Mouse (Mus musculus) ES-Bruce4 (cell line): ENCODE measurements at regions not wholly inside any gene's neighbourhood (a gene's known extent, or its start where the extent isn't known, plus 50 kb on each side); places are given as distances from the start of the nearest gene placed in this dataset.

Experiments
- H3K27ac ChIP-seq: 2 replicates; pipeline ENCODE4 v1.5.1; 2012; ENCODE audit warnings: low read length, inconsistent platforms; ENCODE audit not compliant: insufficient read depth
- H3K27me3 ChIP-seq: 2 replicates; pipeline ENCODE4 v1.6.1; 2012; ENCODE audit warnings: mild to moderate bottlenecking, low read length, inconsistent platforms; ENCODE audit not compliant: control insufficient read depth, poor library complexity, insufficient read depth, severe bottlenecking
- H3K36me3 ChIP-seq: 2 replicates; pipeline ENCODE4 v1.6.1; 2012; ENCODE audit warnings: inconsistent platforms, mild to moderate bottlenecking, low read length, moderate library complexity; ENCODE audit not compliant: control insufficient read depth, poor library complexity, insufficient read depth, severe bottlenecking
- H3K4me1 ChIP-seq: one replicate; pipeline ENCODE4 v1.8.1; 2011; ENCODE audit warnings: low read length; ENCODE audit not compliant: control insufficient read depth, insufficient read depth
- H3K4me3 ChIP-seq: 2 replicates; pipeline ENCODE4 v1.5.1; 2011; ENCODE audit warnings: low read depth, mild to moderate bottlenecking, low read length
- H3K9ac ChIP-seq: 2 replicates; pipeline ENCODE4 v1.6.1; 2012; ENCODE audit warnings: low read depth, mild to moderate bottlenecking, inconsistent platforms; ENCODE audit not compliant: poor library complexity, severe bottlenecking
- H3K9me3 ChIP-seq: replicated peaks from 2 replicates; pipeline ENCODE4 v1.6.1; 2012; ENCODE audit warnings: mild to moderate bottlenecking, low read length, inconsistent platforms; ENCODE audit not compliant: control insufficient read depth, poor library complexity, insufficient read depth, severe bottlenecking
- CTCF ChIP-seq: IDR thresholded peaks from one replicate; pipeline ENCODE4 v1.8.1; 2011; ENCODE audit warnings: low read depth, low read length
- EP300 ChIP-seq: IDR thresholded peaks from 2 replicates; pipeline ENCODE4 v1.6.1; 2011; ENCODE audit warnings: low read depth, low read length; ENCODE audit not compliant: insufficient read depth
- POLR2A ChIP-seq: IDR thresholded peaks from one replicate; pipeline ENCODE4 v1.8.1; 2011; ENCODE audit warnings: low read length; ENCODE audit not compliant: insufficient read depth

DNA sequence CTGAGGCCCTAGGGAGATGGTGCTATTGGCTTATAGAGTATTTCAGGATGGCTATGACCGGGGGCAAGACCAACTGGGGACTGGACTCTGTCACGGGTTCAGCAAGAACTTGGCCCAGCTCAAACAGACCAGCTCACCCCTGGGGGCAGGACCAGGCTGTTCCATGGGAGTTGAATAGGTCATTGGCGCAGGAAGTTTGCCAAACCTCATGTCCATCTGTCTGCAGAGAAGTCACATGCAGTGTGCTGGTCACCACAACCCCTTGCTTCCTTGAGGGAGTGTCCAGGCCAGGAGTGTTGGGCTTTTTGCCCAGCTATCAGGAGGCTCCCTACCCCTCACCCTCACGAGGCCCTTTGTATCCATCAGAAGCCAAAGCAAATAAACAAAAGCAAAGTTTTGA lies 226.5 kb downstream of the Sox9 start:
- no peaks in the 10 kb centered on the region for H3K36me3 ChIP-seq
- TF ChIP-seq CTCF (no peak), POLR2A (no peak), EP300 (no peak)
- no peak overlapping the region for H3K27ac ChIP-seq
- no peak overlapping the region for H3K4me3 ChIP-seq
- H3K9ac ChIP-seq: no peak overlapping the region
- H3K27me3 ChIP-seq: no peaks in the 10 kb centered on the region
- no peaks in the 10 kb centered on the region for H3K4me1 ChIP-seq
- no peaks in the 10 kb centered on the region for H3K9me3 ChIP-seq

DNA sequence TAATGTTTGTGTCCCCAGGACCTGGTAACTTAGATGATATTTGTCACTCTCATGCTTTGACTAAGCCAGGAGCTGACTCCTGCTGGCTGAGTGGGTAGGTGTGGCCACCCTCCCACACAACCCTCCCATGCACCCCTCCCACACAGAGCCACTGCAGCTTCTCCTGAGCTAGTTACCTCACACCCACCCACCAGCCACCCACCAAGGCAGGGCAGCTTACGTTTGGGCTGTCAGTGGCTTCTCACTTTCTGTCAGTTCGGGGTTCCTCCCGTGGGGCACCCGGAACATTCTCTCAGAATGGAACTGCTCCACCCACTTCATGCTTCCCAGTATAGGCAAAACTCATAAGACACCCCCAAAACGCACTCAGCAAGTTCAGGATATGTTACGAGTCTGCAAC lies 227.4 kb downstream of the Sox9 start:
- Histone ChIP-seq H3K9ac (no peak overlapping the region), H3K27me3 (no peaks in the 10 kb centered on the region), H3K36me3 (no peaks in the 10 kb centered on the region), H3K4me3 (no peak overlapping the region), H3K4me1 (no peaks in the 10 kb centered on the region), H3K9me3 (no peaks in the 10 kb centered on the region), H3K27ac (no peak overlapping the region)
- TF ChIP-seq EP300 (no peak), CTCF (no peak), POLR2A (no peak)

DNA sequence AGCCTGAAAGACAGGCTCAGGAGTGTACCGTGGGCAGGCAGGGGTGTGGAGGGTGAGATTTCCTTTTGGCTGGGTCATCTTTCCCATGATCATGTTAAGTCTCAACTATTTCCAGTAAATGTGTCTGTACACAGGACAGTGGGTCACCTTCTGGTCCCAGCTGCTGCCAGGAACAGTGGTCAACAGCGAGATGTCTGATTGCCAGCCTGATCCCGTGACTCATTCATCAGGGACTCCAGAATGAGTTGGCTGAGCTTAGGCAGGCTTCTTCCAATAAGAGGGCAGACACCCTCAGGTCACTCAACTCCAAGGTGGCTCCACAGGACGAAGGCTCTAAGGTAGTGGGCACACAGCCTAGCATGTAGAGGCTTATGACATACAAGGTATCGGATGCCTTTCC lies 228.9 kb downstream of the Sox9 start:
- H3K27me3 ChIP-seq: no peaks in the 10 kb centered on the region
- no peaks in the 10 kb centered on the region for H3K36me3 ChIP-seq
- TF ChIP-seq EP300 (no peak), CTCF (no peak), POLR2A (no peak)
- no peak overlapping the region for H3K4me3 ChIP-seq
- no peak overlapping the region for H3K9ac ChIP-seq
- H3K27ac ChIP-seq: no peak overlapping the region
- no peaks in the 10 kb centered on the region for H3K9me3 ChIP-seq
- no peaks in the 10 kb centered on the region for H3K4me1 ChIP-seq

DNA sequence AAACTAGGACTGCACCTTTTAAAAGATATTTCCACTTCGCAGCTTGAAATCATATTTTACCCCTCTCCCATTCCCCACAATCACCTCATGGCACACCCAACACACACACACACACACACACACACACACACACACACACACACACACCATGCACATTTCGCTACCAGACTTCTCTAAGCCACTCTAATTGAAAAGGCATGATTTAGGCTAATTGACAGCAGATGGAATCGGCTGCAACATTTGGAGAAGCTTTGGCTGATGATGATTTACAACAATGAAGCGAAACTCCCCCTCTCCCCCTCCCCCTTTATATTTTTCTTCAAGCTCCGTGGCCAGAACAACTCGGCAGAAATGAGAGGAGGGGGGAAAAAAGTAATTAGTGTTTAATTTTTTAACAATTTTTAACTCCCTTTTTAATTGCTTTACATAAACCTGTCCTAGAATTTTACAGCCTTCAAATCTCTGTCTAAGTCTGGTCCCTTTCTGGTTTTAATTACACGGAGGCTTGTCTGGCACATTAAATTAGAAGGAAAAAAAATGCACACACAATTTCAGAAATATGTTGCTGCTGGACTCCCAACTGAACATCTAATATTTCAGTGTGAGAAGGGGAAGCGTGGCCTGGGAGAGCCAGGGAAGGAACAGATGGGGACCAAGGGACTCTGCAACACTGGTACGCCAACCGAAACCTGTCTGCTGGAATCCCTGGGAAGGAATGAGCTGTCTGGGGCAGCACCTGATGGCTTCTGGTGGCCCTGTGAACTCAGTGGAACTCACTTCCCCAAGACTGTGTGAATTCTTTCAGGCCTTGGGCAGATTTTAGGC lies 232.4 kb downstream of the Sox9 start:
- no peaks in the 10 kb centered on the region for H3K9me3 ChIP-seq
- no peaks in the 10 kb centered on the region for H3K36me3 ChIP-seq
- H3K27me3 ChIP-seq: no peaks in the 10 kb centered on the region
- no peaks in the 10 kb centered on the region for H3K4me1 ChIP-seq
- H3K4me3 ChIP-seq: no peak overlapping the region
- no peak overlapping the region for H3K9ac ChIP-seq
- no peak for TF ChIP-seq POLR2A
- TF ChIP-seq EP300: no peak
- no peak for TF ChIP-seq CTCF
- no peak overlapping the region for H3K27ac ChIP-seq

DNA sequence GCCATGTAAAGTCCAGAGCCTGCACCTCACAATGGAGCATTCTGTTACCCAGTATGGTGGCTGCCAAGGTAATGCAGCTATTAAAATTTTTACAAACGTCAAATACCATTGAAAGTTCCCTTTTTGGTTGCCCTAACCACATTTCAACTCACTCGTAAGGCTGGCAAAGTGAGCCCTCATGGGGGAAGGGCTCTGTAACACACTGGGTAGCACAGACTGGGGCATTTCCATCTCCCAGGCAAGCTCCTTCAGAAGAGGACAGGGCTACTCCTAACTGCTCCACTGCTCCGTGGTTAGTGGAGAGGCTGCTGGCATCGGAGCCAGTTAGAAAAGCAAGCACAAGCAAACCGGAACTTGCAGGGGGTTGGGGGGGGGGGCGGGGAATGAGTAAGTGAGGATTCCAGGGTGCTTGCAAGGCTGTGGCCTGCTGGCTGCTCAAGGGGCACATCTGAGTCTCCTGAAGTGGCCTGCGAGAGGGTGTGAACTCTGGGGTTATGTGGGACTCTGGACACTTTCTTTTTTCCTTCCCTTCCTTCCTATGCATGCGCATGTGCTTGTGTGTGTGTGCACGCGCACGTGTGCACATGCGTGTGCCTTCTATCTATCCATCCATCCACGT lies 233.8 kb downstream of the Sox9 start:
- no peak overlapping the region for H3K4me3 ChIP-seq
- no peaks in the 10 kb centered on the region for H3K36me3 ChIP-seq
- H3K27me3 ChIP-seq: no peaks in the 10 kb centered on the region
- H3K9me3 ChIP-seq: no peaks in the 10 kb centered on the region
- H3K4me1 ChIP-seq: no peaks in the 10 kb centered on the region
- H3K27ac ChIP-seq: no peak overlapping the region
- no peak overlapping the region for H3K9ac ChIP-seq
- TF ChIP-seq POLR2A (no peak), EP300 (no peak), CTCF (no peak)
